Mouse (Mus musculus) brain, embryonic 14.5 days (tissue): ENCODE results near the gene Hs3st6. TPM values are rescaled to one million over a fixed set of nuclear protein-coding genes. Genes with fewer than 3 reads are reported as not detected.

ENCODE experiments used
- DNase-seq: peaks from one replicate; pipeline ENCODE4 v3.0.0-alpha.2; 2011; ENCODE audit warnings: low read depth
- CTCF ChIP-seq: fragments of 200-500 bp; IDR thresholded peaks from 2 replicates; pipeline ENCODE4 v1.5.1; 2012; ENCODE audit warnings: inconsistent platforms, mild to moderate bottlenecking, moderate library complexity, borderline replicate concordance; ENCODE audit not compliant: insufficient read depth, insufficient read length; ENCODE audit errors: extremely low read depth
- POLR2A ChIP-seq: fragments of 200-500 bp; IDR thresholded peaks from 2 replicates; pipeline ENCODE4 v1.6.1; 2012; ENCODE audit warnings: mild to moderate bottlenecking, inconsistent platforms, borderline replicate concordance; ENCODE audit not compliant: poor library complexity, insufficient read depth, insufficient read length, severe bottlenecking; ENCODE audit errors: extremely low read depth
- polyA plus RNA-seq: library from polyadenylated mRNA; depleted of rRNA; stranded (reverse); fragments of >200 nt; gene quantifications from 2 replicates; pipeline ENCODE4 v1.2.3, GENCODE M21; 2012

Hs3st6 gene
- polyA plus RNA-seq, 1 experiment: 0.88 TPM

DNA sequence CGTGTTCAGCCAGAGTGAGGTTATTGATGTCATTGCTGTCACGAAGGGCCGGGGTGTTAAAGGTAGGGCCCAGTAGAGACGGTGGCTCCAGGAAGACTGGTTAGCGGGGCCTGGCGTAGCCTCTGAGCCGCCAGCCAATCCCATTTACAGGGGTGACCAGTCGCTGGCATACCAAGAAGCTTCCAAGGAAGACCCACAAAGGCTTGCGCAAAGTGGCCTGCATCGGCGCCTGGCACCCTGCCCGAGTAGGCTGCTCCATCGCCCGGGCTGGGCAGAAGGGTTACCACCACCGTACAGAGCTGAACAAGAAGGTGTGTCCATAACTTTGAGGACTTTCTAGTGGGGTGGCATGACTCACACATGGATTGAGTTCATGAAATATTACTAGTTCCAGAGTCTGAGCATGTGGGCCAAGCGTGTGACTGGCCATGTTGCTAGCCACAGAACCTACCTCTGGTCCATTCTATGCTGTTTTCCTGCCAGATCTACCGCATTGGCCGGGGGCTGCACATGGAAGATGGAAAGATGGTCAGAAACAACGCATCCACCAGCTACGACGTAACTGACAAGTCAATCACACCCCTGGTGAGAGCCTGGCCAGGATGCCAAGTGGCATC, 19.2 kb upstream of the Hs3st6 start:
- TF ChIP-seq POLR2A (no peak), CTCF (no peak)
- no peak for DNase-seq

DNA sequence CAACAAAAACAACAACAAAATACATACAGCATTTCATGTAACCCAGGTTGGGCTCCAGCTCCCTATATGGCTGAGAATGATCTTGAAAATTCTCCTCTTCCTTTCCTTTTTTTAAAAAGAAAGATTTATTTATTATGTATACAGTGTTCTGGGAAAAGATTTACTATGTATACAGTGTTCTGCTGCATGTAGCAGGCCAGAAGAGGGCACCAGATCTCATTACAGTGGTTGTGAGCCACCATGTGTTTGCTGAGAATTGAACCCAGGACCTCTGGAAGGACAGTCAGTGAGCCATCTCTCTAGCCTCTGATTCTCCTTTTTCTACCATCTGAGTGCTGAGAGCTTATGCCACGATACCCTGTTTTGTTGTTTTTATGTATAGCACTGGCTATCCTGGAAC, 18.3 kb upstream of the Hs3st6 start:
- no peak for DNase-seq
- TF ChIP-seq POLR2A: no peak
- TF ChIP-seq CTCF: no peak

DNA sequence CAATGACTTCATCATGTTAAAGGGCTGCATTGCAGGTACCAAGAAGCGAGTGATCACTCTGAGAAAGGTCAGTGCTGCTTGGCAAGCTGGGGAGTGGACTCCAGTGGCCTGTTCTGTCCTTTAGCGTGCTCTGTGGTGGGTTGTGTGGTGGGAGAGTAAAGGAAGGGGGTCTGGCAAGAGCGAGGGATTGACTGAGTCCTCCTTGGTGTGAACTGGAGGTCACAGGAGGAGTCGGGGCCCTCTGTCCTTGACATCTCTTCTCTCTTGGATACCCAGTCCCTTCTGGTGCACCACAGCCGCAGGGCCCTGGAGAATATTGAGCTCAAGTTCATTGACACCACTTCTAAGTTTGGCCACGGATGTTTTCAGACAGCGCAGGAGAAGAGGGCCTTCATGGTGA, 17.3 kb upstream of the Hs3st6 start:
- DNase-seq: no peak
- TF ChIP-seq CTCF (no peak), POLR2A (no peak)

DNA sequence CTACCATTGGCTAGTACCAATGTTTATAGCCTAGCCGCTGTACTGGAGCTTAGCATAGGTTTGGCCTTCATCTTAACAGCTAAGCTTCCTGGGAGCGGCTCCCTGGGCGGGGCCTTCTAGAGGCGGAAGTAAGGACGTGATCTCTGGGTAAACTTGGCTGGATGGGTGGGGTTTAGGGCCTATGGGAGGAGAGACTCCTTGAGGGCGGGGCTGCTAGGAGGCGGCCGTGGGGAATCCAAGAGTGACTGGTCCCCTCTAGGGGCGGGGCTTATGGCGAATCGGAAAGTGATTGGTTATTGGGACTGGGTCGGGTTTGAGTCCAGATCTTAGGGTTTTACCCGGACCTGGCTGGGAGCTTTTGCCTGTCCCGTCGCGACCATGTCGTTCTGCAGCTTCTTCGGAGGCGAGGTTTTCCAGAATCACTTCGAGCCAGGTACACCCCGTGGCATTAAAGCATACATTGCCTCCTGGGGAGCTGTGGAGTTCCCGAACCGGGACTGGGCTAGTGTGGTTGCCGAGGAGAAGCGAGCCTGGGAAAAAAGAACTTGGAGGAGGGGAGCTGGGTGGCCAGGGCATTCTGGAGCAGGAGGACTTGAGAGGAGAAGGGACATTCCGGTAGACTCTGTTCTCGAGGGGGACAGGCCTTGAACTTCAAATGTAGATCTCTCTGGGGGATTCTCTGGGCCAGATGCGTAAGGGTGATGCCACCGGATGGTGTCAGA, 16.3 kb upstream of the Hs3st6 start, which contains the start of gene Msrb1:
Gene Msrb1 (plus strand): TSS at position 313 of the 722 bp plus-strand sequence.
- DNase-seq: peak; percentile 98
- TF ChIP-seq CTCF: no peak
- TF ChIP-seq POLR2A: peak; percentile 25; the same call in 1 of the 2 replicates

DNA sequence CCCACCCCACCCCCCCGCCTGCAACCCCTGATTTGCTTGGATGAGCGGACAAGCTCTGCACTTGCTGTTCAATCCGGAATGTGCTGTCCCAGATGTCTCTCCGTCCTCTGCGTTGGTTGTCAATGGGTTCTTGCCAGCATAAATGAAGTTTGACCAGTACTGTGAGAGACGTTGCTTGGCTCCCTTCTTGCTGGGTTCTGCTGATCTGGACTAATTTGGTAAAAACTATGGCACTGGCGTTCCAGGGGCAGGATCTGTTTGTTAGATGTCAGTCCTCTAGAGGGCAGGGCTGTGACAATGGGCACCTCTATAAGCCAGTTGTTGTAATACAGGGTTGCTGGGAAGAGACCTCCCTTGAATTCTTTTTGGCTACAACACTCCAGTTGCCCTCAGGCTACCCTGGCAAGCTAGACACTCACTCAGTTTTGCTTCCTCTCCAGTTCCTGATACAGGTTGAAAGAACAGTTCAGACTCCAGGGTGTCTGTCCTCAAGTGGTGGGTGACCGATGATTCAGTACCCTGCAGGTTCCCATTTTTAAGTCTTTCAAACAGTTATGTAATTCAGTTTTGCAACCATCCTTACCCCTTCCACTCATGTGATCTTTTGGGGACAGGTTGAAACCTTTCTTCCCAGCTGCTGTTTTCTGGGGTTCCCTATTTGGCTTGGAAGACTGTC, 15.5 kb upstream of the Hs3st6 start:
- no peak for DNase-seq
- no peak for TF ChIP-seq POLR2A

DNA sequence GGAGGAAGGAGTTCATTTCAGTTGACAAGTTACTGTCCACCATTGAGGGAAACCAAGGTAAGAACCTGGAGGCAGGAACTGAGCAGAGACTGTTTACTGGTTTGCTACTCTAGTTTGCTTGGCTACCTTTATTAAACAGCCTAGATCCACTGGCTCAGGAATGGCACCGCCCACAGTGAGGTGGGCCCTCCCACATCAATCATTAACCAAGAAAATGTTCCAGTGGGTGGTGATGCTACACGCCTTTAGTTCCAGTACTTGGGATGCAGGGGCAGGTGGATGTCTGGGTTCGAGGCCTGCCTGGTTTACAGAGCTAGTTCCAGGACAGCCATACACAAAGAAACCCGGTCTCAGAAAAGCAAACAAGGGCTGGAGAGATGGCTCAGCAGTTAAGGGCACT, 14.6 kb upstream of the Hs3st6 start:
- TF ChIP-seq POLR2A (no peak), CTCF (no peak)
- DNase-seq: no peak

DNA sequence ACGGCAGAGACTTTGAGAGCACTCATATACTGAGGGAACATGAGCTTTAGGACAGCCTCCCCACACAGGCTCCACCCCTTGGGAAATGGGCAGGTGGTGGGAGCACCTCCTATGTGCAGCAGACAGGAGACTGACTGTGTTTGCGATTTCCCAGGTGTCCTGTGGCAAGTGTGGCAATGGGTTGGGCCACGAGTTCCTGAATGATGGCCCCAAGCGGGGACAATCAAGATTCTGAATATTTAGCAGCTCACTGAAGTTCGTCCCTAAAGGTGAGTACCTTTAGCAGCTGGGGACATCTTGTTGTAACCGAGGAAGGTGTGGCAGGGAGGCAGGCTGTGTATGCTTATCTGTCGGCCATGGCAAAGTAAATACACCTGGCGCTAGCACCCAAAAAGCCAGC, 12.9 kb upstream of the Hs3st6 start:
- TF ChIP-seq POLR2A (no peak), CTCF (no peak)
- no peak for DNase-seq

DNA sequence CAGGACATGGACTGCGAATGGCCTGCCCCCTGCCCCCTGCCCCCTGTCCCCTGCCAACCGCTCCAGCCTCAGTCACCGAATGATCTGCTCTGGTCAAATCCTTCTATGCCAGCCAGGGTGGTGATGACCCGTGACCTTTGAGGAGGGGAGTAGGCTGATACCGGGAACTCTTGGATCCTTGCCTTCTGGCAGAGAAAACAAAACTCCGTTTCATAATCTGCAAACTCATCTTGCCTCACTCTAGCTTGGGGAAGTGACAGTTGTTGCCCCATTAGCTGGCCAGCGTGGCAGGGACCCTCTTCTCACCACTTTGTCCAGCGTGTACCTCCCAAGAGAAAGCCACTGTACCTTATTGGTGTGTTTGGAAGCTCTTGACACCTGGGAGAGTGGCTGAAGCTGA, 10.5 kb upstream of the Hs3st6 start:
- TF ChIP-seq POLR2A: no peak
- TF ChIP-seq CTCF: no peak
- no peak for DNase-seq

DNA sequence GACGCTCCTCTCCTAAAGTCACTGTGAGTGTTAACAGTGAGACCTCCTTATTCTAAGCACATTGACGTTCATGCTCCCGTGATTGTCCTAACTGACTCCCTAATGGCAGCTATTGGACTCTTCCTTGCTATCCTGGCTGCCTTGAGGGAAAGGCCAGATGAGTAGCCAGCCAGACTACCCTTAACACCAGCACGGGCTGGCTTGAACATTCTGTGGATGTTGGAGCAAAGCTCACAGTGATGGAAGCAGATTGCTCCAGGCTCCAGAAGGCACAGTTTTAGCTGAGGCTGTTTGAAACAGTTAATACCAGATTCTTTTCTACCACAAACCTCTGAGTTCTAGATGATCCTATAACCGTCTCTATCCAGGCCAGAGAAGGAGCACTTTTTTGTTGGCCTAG, 8.9 kb upstream of the Hs3st6 start:
- no peak for DNase-seq

DNA sequence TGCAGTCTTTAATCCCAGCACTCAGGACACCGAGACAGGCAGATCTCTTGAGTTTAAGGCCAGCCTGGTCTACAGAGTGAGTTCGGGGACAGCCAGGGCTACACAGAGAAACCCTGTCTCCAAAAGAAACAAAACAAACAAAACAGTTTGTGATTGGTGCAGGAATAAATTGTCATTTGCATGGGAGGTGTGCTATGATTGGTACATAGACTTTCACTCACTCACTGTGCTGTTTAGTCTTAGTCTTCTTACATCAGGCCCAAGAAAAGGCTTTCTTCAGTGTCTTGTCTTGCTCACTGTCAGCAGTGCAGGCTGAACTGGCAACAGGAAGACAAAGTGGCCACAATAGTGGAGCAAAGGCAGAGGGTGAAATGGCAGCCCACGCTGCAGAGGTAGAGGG, 8.4 kb upstream of the Hs3st6 start:
- TF ChIP-seq POLR2A: no peak
- no peak for DNase-seq

More for the DNA sequence above, 8.9 kb upstream of the Hs3st6 start:
- TF ChIP-seq POLR2A: no peak
- no peak for TF ChIP-seq CTCF

DNA sequence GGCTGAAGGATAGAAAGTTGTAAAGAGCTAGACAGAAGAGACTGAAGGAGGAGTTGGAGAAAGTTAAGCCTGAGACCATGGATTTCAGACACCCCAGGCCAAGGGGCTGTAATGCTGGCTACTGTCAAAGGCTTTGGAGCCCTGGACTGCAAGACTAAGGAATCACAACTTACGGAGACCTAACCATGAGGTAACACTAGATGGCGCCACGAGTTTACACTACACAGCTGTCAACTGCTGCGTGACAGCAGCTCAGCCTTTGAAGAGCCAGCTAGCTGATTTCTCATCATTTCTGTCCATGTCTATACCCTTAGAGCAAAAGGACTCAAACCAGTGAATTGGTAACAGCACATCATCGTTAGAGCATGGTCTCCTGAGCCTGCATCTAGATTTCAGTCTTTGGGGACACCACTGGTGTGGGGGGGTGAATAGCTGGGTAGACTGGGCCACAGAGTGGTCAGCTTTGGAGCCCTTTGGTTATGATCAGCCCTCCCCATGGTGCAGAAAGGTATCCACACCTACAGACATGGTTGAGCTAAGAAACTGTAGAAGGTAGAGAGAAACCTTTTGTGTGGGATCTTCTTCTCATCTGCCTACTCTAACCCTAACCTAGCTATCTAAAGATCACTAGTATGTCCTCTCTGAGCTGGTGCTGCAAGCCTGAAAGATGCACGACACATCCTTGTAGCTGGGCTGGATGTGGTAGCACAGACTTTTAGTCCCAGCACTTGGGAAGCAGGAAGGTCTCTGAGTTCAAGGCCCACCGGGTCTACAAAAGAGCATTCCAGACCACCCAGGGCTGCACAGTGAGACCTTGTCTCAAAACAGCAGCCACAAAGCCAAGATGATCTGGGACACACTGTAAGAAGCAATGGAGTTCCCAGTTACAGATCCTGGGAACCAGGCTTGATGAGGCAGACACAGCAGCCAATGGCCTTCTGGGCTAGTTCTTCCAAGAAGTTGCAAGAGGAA, 7.0 kb upstream of the Hs3st6 start:
- peak; percentile 95 for DNase-seq

DNA sequence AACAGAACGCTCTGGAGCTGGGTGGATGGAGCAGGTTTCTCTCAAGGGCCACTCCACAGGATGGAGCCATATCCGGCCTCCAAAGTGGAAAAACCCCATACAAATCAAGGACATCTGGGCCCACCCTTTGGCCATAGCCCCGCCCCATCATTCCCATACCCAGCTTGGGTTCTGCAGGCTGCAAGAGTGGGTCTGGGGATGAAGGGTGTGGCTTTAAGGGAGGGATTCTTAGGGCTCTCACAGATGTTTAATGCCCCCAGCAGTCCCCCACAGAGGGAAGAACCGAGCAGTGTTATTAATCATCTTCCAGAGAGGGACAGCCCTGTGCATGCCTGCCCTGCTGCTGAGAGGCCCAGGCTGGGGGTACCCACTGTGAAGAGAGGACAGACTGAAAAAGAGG, 5.8 kb upstream of the Hs3st6 start:
- no peak for DNase-seq
- no peak for TF ChIP-seq CTCF
- no peak for TF ChIP-seq POLR2A

More for the DNA sequence above, 7.0 kb upstream of the Hs3st6 start:
- TF ChIP-seq CTCF (peak; percentile 87), POLR2A (no peak)
